Mouse (Mus musculus): ENCODE results near the gene Bcap29.
"Not testable (repeated sequence)": the region's sequence is repeated elsewhere in the genome, so short reads cannot be mapped to it uniquely, and the experiment has no call there.

The Bcap29 gene

DNA sequence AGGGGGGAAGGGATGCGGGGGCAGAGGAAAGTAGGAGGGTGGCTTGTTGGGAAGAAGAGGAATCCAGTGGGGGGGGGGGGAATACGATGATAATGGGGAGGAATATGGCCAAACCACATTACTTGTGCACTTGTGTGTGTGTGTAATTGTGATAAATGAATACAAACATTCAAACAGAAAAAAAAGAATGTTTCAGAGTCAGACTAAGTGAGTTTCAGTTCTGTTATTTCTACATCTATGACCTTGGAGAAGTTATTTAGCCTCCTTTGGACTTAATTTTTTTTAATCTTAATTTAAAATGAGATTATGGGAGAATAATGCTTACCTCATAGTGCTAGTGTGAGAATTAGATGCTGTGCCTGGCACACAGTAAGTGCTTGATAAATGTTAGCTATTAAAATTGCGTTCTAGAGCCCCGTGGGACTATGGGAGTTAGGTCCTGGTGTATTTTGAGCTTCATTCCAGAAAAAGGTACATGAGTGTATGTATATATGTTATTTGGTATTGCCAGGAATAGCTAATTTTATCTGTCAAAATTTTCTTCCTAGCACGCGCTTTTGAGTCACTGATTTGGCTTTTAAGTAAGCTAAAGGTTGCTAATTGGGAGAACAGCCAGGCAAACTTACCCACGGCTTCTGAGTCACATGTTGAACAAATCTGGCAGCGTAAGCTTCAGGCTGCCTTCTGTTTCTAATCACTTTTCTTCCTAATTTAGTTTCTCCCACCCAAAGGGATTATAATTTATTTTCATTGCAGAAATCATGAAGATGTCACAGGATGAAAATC lies 55.6 kb downstream of the Bcap29 start:
- no peak for DNase-seq

DNA sequence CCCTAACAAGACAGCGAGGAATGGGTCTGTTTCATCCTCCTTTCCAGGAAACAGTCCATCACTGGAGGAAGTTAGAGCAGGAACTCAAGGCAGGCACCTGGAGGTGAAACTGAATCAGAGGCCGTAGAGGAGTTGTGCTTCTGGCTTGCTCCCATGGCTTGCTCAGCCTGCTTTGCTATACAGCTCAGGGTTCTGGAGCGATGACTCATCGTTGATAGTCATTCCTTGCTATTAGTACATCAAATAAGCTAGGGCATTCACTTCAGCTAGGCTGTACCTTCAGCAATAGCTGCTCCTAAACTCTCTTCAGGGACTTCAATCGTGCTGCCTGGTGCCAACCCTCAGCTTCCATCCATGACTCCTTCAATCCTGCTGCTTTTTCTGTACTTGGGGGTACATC lies 60.0 kb downstream of the Bcap29 start:
- DNase-seq = no peak

DNA sequence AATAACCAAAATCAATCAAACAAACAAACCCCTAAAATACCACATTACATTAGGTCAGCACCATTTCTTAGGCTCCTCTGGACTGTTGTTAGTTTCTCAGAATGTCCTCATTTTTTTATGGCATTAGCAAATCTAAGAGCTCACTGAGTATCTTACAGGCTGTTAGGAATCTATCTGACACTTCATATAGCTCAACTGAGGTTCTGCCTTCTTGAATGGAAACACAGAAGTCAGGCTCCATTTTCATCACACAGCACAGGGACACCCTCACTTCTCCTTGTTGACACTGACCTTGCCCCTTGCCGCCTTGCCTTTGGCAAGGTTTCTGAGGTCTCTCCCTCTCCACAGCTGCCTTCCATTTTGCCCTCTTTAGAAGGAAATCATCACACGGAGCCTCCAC lies 64.7 kb downstream of the Bcap29 start:
- no peak for DNase-seq

DNA sequence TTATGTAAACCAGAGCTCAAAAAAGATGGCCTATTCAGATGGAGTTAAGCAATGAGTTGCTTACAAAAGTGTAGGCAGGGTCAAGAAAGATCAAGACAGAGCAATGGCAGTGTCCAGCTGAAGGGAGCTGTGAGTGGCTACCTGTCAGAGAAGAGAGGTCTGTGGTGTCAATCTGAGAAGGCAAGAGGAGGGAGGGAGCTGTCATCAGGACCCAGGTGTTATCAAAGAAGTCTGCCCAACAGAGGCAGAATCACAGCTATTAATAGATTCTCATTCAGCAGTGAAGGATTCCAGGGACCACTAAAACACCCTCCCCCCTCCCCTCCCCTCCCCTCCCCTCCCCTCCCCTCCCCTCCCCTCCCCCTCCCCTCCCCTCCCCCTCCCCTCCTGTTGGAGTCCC lies 65.8 kb downstream of the Bcap29 start:
- DNase-seq = no peak

DNA sequence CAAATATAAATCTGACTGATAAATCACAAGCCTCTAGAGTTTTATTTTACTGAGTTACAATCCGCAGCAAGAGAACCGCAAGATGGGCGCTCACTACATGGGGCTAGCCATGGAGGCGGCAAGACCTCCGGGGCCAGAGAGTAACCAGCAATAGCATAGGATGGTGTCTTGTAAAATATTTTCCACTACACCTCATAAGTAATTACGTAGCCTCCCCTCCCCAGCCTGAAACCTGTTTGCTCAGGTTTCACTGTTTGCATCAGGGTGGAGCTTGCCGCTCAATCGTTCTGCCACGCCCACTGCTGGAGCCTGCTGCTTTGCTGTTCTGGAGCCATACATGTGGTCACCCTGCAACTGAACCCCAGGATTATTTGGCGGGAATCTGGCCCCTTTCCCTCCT lies 66.9 kb downstream of the Bcap29 start:
- not testable (repeated sequence) for DNase-seq

DNA sequence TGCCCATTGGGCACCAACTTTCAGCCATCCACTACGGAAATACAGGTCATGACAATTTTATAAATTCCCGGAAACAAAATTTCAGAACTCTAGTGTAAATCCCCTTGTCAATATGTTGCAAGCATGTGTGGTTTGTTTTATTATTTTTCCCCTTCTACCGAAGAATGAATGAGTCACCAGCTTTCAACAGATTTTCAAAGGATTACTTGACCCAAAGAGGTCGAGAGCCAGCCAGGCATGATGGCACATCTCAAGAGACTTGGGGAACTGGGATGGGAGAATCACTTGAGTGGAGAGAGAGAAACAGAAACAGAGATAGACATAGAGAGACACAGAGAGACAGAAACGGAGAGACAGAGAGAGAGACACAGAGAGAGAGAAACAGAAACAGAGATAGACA lies 73.7 kb downstream of the Bcap29 start:
- no peak for DNase-seq

DNA sequence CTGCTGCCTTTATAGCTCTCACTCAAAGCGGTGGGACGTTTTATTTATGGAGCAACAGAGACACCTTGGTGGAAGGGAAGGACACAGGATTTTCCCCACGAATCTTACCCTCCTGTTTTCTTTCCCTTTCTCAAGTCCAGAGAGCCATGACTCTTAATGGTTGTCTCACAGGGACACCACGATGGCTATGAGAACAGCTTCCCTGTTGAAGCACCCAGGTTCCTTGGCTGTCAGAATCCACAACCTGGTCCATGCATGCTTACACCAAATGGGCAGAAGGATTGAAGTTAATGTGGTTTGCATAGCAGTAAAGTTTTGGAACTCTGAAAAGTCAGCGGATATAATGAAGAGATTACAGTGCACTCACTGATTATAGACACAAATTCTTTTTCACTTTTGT lies 74.5 kb downstream of the Bcap29 start:
- no peak for DNase-seq

DNA sequence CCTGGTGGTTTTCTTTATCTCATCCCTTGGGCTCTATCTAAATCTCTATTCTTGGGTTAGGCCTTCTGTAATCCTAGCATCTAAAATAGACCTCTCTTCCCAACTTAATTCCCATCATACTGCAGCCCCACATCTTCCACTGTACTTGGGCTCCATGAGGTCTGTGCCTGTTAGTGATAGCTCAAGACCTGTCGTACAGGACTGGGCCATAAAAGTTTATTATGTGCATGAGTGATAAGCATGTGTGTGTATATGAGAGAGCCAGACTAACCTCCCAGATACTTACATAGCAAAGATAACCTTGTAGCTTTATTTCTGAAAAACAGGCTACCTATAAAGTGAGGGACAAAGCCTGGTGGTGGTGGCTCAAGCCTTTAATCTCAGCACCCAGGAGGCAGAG lies 80.1 kb downstream of the Bcap29 start:
- DNase-seq = no peak

DNA sequence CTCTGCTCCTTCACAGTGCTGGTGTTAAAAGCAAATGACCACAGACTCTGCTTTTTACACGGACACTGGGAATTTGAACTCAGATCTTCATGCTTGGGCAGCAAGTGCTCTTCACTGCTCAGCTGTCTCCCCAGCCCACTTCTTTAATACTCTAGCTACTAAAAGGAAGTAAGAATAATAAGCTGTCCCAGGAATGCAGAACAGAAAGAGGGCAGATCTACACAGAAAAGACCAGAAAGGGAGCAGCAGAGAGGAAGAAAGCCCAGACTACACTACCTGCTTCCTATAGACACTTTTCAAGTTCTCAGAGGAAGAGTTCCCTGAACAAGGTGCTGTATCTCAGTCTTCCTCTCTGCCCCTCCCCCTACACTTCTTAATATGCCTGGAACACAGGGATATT lies 83.2 kb downstream of the Bcap29 start:
- DNase-seq = no peak

DNA sequence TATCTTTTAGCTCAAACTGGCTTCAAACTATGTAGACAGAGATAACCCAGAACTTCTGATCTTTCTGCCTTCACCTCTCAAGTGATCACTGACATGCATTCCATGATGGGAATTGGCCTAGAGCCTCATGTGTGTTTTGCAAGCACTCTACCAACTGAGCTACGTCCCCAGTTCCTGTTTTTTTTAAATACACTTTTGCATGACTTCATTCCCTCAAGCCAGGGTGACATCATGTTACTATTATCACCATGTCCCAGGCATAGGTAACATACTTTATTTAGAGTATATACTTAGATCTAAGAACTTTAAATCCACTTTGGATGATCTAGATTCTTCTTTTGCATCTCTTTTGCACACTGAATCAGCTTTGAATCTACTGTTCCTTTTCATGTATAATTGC lies 88.4 kb downstream of the Bcap29 start:
- no peak for DNase-seq

DNA sequence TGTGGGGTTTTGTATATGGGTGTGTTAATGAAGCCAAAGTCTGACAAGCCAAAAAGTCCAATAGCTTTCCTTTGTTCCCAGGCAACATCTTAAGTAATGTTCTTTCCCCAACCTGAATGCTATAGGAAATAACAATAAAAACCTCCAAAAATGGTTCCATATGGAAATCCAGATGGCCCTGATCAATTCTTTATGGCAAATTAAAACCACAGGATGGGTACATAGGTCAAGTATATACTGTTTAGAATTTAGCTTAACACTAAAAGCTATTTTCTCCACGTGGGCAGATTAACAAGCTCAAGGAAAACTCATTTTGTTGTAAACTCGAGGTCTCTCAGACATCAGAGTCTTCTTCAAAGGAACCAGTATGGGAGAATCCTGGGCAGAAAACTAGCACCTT lies 89.2 kb downstream of the Bcap29 start:
- DNase-seq = no peak

DNA sequence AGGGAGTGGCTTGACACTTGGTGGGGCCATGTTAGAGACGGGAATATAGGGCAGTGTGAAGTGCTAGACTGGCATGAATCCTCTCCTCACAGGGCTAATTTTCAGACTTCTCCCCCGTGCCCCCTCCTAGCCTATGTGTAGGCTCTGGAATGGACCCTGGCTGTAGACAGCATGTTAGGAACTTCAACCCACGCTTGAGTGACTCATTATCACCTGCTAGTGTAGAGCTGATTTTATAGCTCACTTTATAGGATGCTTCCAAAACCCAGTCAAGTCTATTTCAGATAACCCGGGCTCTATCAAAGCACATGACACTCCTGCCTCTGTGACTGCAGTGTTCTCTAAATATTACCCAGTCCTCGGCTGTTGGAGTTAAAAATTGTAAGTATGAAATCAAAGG lies 92.9 kb downstream of the Bcap29 start:
- no peak for DNase-seq

All from cerebellum, adult 18-20 months (tissue).